Mouse (Mus musculus) forebrain, embryonic 12.5 days (tissue): ENCODE measurements around the gene 4833439L19Rik. TPM values are rescaled to one million over a fixed set of nuclear protein-coding genes. Genes with fewer than 3 reads are reported as not detected.

Experiments
- ATAC-seq: fragments of 200-750 bp; cut with Nextera tagmentation; 2 replicates; pipeline ENCODE4 v1.8.0; 2017; ENCODE audit warnings: moderate TSS enrichment; ENCODE audit not compliant: low FRiP score
- H3K27ac ChIP-seq: fragments of 300-500 bp; sonication (generic); 2 replicates; pipeline ENCODE4 v1.5.1; 2016; ENCODE audit warnings: mild to moderate bottlenecking
- H3K27me3 ChIP-seq: fragments of 300-500 bp; sonication (generic); 2 replicates; pipeline ENCODE4 v1.6.1; 2016; ENCODE audit warnings: mild to moderate bottlenecking
- H3K36me3 ChIP-seq: fragments of 300-500 bp; sonication (generic); replicated peaks from 2 replicates; pipeline ENCODE4 v1.6.1; 2016; ENCODE audit warnings: mild to moderate bottlenecking
- H3K4me1 ChIP-seq: fragments of 300-500 bp; sonication (generic); 2 replicates; pipeline ENCODE4 v1.6.1; 2016
- H3K4me2 ChIP-seq: fragments of 300-500 bp; sonication (generic); 2 replicates; pipeline ENCODE4 v1.6.1; 2016; ENCODE audit warnings: mild to moderate bottlenecking, moderate library complexity
- H3K4me3 ChIP-seq: fragments of 300-500 bp; sonication (generic); replicated peaks from 2 replicates; pipeline ENCODE4 v1.5.1; 2016; ENCODE audit warnings: mild to moderate bottlenecking
- H3K9ac ChIP-seq: fragments of 300-500 bp; sonication (generic); 2 replicates; pipeline ENCODE4 v1.6.1; 2016; ENCODE audit warnings: mild to moderate bottlenecking
- H3K9me3 ChIP-seq: fragments of 300-500 bp; sonication (generic); 2 replicates; pipeline ENCODE4 v1.6.1; 2016
- WGBS: fragments of 180-500 bp; shearing (Covaris S2); methylation state at CpG from one replicate; pipeline ENCODE4 v1.1.7; 2016; 5-methylcytosine and 5-hydroxymethylcytosine counted together
- polyA plus RNA-seq: library from polyadenylated mRNA; unstranded; fragments of >200 nt; fragmentation: Nextera tagmentation; extraction: Ambion mirVana; gene quantifications from 2 replicates; pipeline ENCODE4 v1.2.1, GENCODE M21; 2016

Gene 4833439L19Rik
- polyA plus RNA-seq, 1 experiment from 2014 or later: 243 TPM

DNA sequence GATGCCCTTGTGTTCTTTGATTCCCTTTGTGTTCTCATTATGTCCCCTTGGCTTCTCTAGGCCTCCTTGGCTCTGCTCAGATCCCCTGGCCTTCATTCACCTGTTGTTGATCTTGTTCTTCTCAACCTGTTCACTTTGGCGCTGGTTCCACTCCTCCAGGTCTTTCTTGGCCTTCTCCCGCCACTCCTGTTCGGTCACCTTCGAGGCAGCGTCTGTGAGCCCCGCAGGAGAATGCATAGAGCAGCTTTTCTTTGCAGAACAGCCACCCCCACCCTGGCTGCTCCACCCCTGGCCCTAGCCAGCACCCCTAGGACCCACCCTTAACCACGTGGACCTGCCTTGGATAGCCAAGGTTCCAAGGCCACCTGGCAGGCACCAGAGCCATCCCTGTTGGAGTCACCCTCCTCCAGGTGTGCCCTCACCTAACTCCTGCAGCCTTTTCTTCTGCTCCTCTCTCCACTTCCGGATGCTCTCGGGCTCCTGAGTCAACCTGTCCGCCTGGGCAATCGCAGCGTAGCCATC is 33.4 kb upstream of the 4833439L19Rik start:
- 89% methylated on average over 12 of the region's 12 CpGs for WGBS
- no peak overlapping the region for H3K9ac ChIP-seq
- peaks cover 31% of the 10 kb centered on the region for H3K27me3 ChIP-seq

DNA sequence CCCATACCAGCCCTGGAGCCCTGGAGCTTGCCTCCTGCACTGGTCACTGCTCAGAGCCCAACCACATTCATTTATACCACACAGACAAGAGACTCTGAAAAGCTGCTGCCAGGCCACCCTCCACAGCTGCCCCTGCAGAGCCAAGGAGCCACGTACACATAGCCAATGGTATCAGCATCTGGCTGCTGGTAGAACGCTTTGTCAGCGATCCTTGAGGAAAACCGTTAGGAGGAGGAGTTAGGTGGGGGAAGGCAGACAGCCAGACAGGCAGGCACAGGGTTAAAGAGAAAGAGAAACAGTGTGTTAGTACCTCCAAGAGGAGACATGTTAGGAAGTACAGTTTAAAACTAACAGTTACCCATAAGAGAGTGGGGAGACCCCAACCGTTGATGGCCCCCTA is 31.6 kb upstream of the 4833439L19Rik start:
- WGBS: 73% methylated on average over 5 of the region's 5 CpGs
- Histone ChIP-seq H3K36me3 (peaks cover 14% of the 10 kb centered on the region; the same call in 1 of the 2 replicates), H3K4me2 (no peak overlapping the region), H3K9ac (no peak overlapping the region), H3K27ac (no peak overlapping the region), H3K27me3 (peaks cover 15% of the 10 kb centered on the region), H3K4me3 (no peak overlapping the region), H3K4me1 (peaks cover 2% of the 10 kb centered on the region; the same call in 1 of the 2 replicates), H3K9me3 (no peaks in the 10 kb centered on the region)
- ATAC-seq: no peak

More for the DNA sequence above, 33.4 kb upstream of the 4833439L19Rik start:
- H3K4me1 ChIP-seq: peaks cover 5% of the 10 kb centered on the region; the same call in 1 of the 2 replicates
- H3K36me3 ChIP-seq: peaks cover 11% of the 10 kb centered on the region; the same call in 1 of the 2 replicates
- H3K4me2 ChIP-seq: no peak overlapping the region
- ATAC-seq: no peak
- no peak overlapping the region for H3K27ac ChIP-seq
- H3K9me3 ChIP-seq: no peaks in the 10 kb centered on the region
- no peak overlapping the region for H3K4me3 ChIP-seq

DNA sequence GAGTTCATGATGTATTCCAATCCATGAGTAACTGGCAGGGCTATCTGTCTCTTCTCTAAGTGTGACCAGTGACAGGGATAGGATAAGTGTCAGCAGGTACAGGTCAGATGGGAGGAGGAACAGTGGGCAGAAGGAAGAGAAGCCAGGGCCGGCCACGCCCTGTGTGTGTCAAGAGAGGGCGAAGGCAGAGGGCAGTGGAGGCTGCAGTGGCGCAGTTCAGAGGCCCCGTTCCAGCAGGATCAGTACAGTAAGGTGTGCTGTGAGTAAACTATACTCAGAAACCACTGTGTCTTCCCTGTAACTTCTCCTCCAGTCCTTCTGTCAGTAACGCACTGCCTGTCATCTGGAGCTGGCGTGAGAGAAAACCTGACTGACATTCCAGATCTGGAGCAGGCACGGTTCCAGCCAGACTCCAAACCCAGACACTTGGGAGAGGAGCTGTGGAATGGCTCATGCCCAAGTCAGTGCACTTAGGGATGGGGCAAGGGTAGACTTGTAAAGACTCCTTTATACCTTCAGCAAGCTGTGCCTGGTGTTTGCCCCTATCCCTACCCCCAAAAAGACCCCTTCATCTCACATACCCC is 31.0 kb upstream of the 4833439L19Rik start:
- Histone ChIP-seq H3K9ac (no peak overlapping the region), H3K36me3 (peaks cover 14% of the 10 kb centered on the region; the same call in 1 of the 2 replicates)

DNA sequence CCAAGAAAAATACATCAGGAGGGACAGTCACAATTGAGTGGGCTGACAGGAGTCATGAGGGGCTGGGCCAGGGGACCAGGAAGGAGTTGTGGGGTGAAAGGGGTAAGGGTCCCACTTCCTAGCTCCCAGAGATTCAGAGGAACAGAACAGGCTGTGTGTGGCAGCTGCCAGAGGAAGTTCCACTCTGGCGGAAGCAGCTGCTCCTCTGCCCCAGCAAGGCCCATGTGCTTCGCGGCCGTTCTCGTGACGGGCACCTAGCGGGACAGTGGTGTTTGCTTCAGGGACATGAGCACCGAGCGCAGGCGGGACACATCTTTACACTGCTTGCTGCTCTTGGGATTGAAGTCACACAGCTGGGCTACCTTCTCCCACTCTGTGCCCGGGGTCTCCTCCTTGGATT is 28.4 kb upstream of the 4833439L19Rik start:
- Histone ChIP-seq H3K9me3 (no peaks in the 10 kb centered on the region), H3K4me3 (no peak overlapping the region), H3K27ac (no peak overlapping the region), H3K36me3 (peaks cover 8% of the 10 kb centered on the region; the same call in 1 of the 2 replicates), H3K27me3 (0 out of 2 replicates have a peak, but pooled peaks cover 5% of the 10 kb centered on the region), H3K4me2 (no peak overlapping the region), H3K9ac (no peak overlapping the region), H3K4me1 (peaks cover 23% of the 10 kb centered on the region)
- 88% methylated on average over 11 of the region's 11 CpGs for WGBS
- ATAC-seq: no peak

More for the DNA sequence above, 31.0 kb upstream of the 4833439L19Rik start:
- Histone ChIP-seq H3K27ac (no peak overlapping the region), H3K4me3 (no peak overlapping the region), H3K9me3 (no peaks in the 10 kb centered on the region), H3K27me3 (peaks cover 11% of the 10 kb centered on the region), H3K4me1 (peaks cover 9% of the 10 kb centered on the region), H3K4me2 (no peak overlapping the region)
- no peak for ATAC-seq
- WGBS: 89% methylated on average over 8 of the region's 8 CpGs

GRCm38 (mm10) chr13:54591776-54592356 is 26.6 kb upstream of the 4833439L19Rik start:
- H3K9ac ChIP-seq: no peak overlapping the region; the same call in 1 of the 2 replicates
- H3K27me3 ChIP-seq: no peaks in the 10 kb centered on the region
- peaks cover 19% of the 10 kb centered on the region; the same call in 1 of the 2 replicates for H3K36me3 ChIP-seq
- no peak overlapping the region for H3K27ac ChIP-seq
- no peak for ATAC-seq
- H3K4me3 ChIP-seq: no peak overlapping the region
- WGBS: 90% methylated on average over 8 of the region's 8 CpGs
- peaks cover 25% of the 10 kb centered on the region for H3K4me1 ChIP-seq
- no peaks in the 10 kb centered on the region for H3K9me3 ChIP-seq
- no peak overlapping the region for H3K4me2 ChIP-seq

- Histone ChIP-seq H3K9ac (peak within 1 kb of the TSS; percentile 78), H3K4me1 (peaks cover 25% of the 10 kb centered on the region), H3K27me3 (no peaks in the 10 kb centered on the region), H3K36me3 (peaks cover 33% of the 10 kb centered on the region), H3K9me3 (no peaks in the 10 kb centered on the region), H3K4me3 (peak within 1 kb of the TSS; percentile 77), H3K27ac (peak within 1 kb of the TSS; percentile 79), H3K4me2 (peak within 1 kb of the TSS; percentile 78)
- peak; percentile 97 for ATAC-seq
- WGBS: under 1% methylated on average over 51 of the region's 51 CpGs
These were observed 25.0 kb upstream of the 4833439L19Rik start, which contains the start of the genes Nop16 and Higd2a for GRCm38 (mm10) chr13:54589996-54590951. TSS of gene Nop16 (minus strand) at chr13:54590090. TSS of gene Higd2a (plus strand) at chr13:54590207.

DNA sequence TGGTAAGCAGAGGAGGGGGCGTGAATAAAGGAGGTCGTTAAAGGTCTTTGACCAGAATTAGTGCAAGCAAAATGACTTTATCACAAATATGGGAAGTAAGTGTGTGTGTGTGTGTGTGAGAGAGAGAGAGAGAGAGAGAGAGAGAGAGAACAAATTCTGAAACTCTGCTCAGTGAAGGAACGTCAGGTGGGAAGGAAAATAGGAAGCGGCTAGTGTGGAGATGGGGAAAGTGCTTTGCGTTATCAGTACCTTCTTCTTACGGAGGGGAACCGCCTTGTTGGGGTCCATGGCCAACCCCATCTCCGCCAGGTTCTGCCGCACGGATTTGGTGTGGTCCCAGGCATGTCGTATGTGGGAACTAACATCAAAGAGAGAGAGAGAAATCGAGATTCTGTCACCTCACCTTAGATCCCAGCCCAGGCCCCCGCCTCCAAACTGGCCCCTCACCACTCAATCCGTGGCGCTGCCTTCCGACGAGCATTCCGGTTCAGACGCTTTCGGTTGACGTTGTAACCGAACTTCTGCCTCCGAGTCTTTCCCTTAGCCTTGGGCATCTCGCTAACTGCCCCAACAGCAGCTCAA is 24.3 kb upstream of the 4833439L19Rik start:
- Histone ChIP-seq H3K27ac (0 out of 2 replicates have a peak overlapping the region, but pooled peaks have one; percentile 42), H3K27me3 (no peaks in the 10 kb centered on the region), H3K9me3 (no peaks in the 10 kb centered on the region), H3K36me3 (peaks cover 41% of the 10 kb centered on the region), H3K9ac (peak overlapping the region; percentile 64), H3K4me3 (peak overlapping the region; percentile 77), H3K4me1 (peaks cover 25% of the 10 kb centered on the region), H3K4me2 (peak overlapping the region; percentile 78)
- WGBS: 2% methylated on average over 24 of the region's 24 CpGs
- peak; percentile 49 for ATAC-seq

DNA sequence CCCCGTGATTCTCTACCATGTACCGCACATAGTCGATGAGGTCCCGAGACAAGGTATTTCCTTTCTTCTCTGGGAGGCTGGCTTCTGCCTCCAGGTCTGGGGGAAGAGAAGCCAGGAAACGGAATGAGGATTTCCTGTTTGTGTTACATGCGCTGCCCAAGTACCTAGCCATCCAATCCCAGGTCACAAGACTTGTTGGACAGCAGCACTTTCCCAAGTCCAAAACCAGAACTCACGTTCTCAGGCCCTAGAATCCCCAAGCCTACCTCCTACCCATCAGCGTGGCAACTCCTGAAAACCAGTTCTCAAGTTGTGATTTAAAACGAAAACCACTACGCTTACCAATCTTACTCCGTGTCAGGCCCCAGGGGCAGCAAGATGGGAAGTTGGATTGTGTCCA is 20.6 kb upstream of the 4833439L19Rik start:
- H3K4me3 ChIP-seq: no peak overlapping the region
- no peak overlapping the region for H3K27ac ChIP-seq
- no peaks in the 10 kb centered on the region for H3K27me3 ChIP-seq
- peaks cover 12% of the 10 kb centered on the region for H3K4me1 ChIP-seq
- H3K9ac ChIP-seq: no peak overlapping the region
- peaks cover 75% of the 10 kb centered on the region for H3K36me3 ChIP-seq
- no peaks in the 10 kb centered on the region for H3K9me3 ChIP-seq
- no peak for ATAC-seq
- H3K4me2 ChIP-seq: no peak overlapping the region
- 92% methylated on average over 11 of the region's 11 CpGs for WGBS

DNA sequence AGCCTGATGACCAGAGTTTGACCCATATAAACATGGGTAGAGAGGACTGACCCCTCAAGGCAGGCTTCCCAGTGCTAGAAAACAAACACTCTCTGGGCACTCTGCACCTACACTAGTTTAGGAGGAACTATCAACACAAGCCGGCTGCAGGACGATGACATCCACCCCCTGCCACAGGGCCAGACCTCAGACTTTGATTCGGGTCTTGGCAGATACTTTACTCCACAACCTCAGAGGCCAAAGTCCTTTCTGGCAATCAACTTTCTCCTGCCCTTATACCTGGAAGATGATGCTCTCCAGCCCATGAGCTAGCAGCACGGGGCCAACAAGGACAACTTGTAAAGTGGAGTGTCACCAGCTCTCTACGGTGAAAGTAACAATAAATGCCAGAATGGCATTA is 17.6 kb upstream of the 4833439L19Rik start:
- Histone ChIP-seq H3K9ac (no peak overlapping the region), H3K4me1 (0 out of 2 replicates have a peak, but pooled peaks cover 8% of the 10 kb centered on the region), H3K9me3 (no peaks in the 10 kb centered on the region), H3K27ac (no peak overlapping the region), H3K4me3 (no peak overlapping the region), H3K27me3 (no peaks in the 10 kb centered on the region), H3K4me2 (no peak overlapping the region), H3K36me3 (peaks cover 96% of the 10 kb centered on the region)
- 92% methylated on average over 5 of the region's 5 CpGs for WGBS
- no peak for ATAC-seq

- Histone ChIP-seq H3K4me3 (no peak overlapping the region), H3K36me3 (peaks cover 97% of the 10 kb centered on the region), H3K9me3 (no peaks in the 10 kb centered on the region), H3K27ac (0 out of 2 replicates have a peak overlapping the region, but pooled peaks have one; percentile 42), H3K9ac (no peak overlapping the region), H3K4me2 (no peak overlapping the region), H3K27me3 (no peaks in the 10 kb centered on the region), H3K4me1 (peaks cover 10% of the 10 kb centered on the region)
- ATAC-seq: no peak
- whole genome bisulfite sequencing: 65% methylated on average over 10 of the region's 10 CpGs
These were observed 16.9 kb upstream of the 4833439L19Rik start for GRCm38 (mm10) chr13:54582126-54582525.

- Histone ChIP-seq H3K36me3 (peaks cover 96% of the 10 kb centered on the region), H3K4me2 (no peak overlapping the region), H3K27me3 (no peaks in the 10 kb centered on the region), H3K27ac (no peak overlapping the region), H3K4me3 (no peak overlapping the region), H3K4me1 (peaks cover 17% of the 10 kb centered on the region), H3K9me3 (no peaks in the 10 kb centered on the region), H3K9ac (no peak overlapping the region)
- no peak for ATAC-seq
- WGBS: 85% methylated on average over 2 of the region's 2 CpGs
These were observed 16.1 kb upstream of the 4833439L19Rik start for GRCm38 (mm10) chr13:54581385-54581784.
